Mouse (Mus musculus): ENCODE results near the gene Odf2l.

Odf2l gene

GRCm38 (mm10) chr3:145118254-145119001 is at the start of gene Odf2l:
TSS of gene Odf2l (plus strand) at chr3:145118588.
- peak; percentile 96 for ATAC-seq (ENCODE audit: low TSS enrichment)

GRCm38 (mm10) chr3:145068964-145069363 is 49.4 kb upstream of the Odf2l start:
- ATAC-seq (ENCODE audit: low TSS enrichment) = no peak

DNA sequence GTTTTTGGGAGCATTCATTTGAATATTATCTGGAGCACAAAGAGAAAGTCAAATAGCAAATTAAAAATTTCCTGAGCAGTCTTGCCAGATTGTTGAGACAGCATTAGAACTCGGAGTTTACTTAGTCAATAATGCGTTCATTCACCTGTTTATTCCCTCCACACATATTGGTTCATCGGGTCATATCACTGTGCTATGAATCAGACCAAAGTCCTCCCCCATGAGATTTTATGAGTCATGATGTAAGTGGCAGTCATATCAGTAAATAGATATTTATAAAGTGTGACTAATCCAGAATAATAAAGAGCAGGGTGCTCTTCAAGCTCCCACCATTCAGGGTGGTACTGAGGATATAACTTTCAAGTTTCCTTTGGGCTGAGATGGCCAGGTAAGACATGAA is 46.0 kb upstream of the Odf2l start:
- no peak for ATAC-seq (ENCODE audit: low TSS enrichment)

- no peak for ATAC-seq (ENCODE audit: low TSS enrichment)
These were observed 40.0 kb upstream of the Odf2l start for GRCm38 (mm10) chr3:145078405-145078804.

- no peak for ATAC-seq (ENCODE audit: low TSS enrichment)
These were observed 37.5 kb upstream of the Odf2l start for GRCm38 (mm10) chr3:145080904-145081303.

DNA sequence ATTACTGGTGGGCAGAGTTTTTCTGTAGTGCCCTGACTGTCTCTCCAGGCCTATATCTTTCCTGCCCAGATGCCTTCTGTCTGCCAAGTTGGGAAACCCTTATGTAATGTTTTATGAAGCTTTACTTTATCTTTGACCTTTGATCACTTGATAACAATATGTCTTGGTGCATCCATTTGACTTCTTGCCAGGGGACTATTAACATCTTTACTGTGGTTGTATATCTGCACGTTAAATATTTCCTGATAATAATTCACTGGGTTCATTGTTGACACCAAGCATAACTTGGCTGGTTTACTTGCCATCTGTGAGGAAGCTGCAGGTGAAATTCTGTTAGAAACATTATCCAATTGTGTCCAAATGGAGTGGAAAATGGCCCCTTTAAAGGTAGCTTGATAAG is 35.3 kb upstream of the Odf2l start:
- no peak for ATAC-seq (ENCODE audit: low TSS enrichment)

GRCm38 (mm10) chr3:145086180-145086579 is 32.2 kb upstream of the Odf2l start:
- no peak for ATAC-seq (ENCODE audit: low TSS enrichment)

- no peak for ATAC-seq (ENCODE audit: low TSS enrichment)
These were observed 30.4 kb upstream of the Odf2l start for GRCm38 (mm10) chr3:145087857-145088598.

DNA sequence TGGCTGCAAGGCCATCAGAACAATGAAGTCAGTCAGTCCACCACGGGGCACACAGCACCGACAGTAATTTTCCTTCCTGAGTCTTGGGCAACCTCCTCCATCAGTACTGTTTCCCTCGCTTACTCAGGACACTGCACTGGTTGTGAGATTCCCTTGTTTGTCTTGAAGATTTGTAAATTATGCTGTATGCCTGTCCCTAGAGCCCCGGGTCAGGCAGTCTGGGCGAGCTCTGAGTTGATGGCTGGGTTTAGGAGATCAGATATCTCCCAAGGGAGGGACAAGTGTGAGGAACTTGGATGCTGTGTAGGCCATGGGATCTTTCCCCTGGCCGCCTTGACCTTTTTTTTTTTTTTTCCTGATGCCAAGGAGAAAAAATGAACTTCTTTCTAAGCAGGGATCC is 19.1 kb upstream of the Odf2l start, which contains the start of gene Clca2:
Gene Clca2, minus strand, starts transcription at position 153 of the 400 bp plus-strand sequence.
- no peak for ATAC-seq (ENCODE audit: low TSS enrichment)

DNA sequence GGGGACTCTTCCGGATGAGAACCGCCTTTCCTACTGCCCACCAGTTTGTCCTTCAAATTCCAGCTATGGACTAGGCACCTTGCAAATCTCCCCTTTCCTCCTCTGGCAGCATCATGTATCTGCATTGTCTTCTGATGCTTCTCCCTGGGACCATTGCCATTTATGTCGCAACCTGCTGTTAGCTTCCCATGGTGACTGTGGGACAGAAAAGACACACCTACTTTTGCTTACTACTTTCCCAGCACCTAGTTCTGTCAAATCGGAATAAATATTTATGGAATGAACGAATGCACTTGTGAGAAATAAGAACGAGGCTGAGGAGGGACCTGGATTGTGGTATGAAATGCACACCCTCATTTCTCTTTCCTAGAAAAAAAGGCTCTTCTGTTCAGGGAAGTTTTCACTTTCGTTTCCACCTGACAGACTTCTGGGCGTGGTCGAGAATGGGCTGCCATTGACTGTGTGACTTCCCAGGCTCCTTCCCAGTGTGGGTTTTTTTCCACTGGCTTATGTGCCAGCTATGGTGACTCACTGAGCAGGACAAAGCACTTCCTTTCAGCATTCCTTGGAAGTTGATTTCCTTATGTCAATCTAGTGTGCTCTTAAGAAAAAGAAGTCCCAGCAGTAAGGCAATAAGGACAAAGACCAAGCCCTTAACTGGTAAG is 16.4 kb upstream of the Odf2l start:
- peak; percentile 90 for ATAC-seq (ENCODE audit: low TSS enrichment)

DNA sequence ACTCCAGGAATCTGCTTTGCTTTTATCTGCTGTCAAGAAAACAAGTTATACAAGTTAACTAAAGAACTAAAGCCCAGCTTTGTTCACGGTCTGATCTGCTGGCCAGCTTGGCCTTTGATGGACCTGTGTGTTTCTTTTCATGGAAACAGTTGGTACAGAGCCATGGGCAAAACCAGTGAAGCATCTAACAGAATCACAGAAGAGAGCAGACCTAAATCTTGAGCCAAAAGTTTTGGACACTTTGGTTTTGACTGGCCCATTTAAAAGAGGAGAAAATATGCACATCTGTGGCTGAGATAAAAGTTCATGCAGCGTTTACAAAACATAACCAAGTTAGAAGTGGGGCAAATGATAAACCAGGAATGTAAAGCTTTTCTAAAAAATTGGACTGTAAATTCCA is 15.1 kb upstream of the Odf2l start:
- ATAC-seq (ENCODE audit: low TSS enrichment) = no peak

DNA sequence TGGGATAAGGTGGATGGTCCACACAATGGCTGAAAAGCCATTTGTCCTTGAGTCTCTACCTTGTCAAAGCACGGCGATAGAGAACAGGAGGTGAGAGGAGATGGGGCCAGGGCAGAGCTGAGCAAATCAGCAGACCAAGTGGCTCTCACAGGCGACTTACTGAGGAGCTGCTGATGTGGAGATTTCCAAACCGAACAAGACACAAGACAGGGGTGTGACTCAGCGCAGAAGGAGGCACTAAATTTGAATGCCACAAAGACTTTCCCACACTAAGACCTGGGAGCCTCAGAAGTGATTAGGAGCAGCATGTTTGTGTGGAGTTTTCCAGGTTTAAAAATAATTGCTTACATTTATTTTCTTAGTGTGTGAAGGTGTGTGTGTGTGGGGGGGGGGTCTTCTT is 14.6 kb upstream of the Odf2l start:
- ATAC-seq (ENCODE audit: low TSS enrichment) = peak; percentile 81

GRCm38 (mm10) chr3:145105076-145105772 is 13.2 kb upstream of the Odf2l start:
- no peak for ATAC-seq (ENCODE audit: low TSS enrichment)

DNA sequence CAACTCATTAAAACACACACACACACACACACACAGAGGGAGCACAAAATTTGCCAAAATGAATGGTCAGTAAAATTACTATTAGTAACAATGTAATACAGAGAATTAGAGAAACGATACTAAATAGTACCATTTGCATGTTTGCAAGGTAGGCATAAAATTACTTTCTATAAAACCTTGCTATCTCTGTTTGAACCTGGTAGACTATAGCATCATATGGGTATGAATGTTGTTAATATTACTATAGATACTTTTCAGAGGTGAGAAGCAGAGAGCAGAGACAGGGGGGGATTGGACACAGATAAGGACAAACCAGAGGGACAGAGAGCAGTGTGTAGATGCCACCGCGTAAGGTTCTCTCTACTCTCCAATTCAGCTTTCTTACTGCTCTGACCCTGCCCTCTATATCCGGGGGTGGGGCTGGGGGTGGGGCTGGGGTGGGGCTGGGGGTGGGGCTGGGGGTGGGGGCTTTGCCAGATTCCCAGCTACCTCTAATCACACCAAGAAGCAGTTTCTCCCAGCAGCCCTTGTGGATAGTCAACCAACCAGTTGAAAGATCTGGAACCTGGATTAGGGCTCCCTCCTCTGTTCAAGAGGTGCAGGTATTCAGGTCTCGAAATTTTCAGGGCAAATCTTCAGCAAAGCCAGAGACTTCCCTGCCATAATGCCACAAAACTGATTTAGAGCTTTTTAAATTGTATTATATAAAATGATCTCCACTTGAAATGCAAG is 12.4 kb upstream of the Odf2l start:
- peak; percentile 48; the same call in 1 of the 2 replicates for ATAC-seq (ENCODE audit: low TSS enrichment)

GRCm38 (mm10) chr3:145115169-145115568 is 3.2 kb upstream of the Odf2l start:
- no peak for ATAC-seq (ENCODE audit: low TSS enrichment)

DNA sequence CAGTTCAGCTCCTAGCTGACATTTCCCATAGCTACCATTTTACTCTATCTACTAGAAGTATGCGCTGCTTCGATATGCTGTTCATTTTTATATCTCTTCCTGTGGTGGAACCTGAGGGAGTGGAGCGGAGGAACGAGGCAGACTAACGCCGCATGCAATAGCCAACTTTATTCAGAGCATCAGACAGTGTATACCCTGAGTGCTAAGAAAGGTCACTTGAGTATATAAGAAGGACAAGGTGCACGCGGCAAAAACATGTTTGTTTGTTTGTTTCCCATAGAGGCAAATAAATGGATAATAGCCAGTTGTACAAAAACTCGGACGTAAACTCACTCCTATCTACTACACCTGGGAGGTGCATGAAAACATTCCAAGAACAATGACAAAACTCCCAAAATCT is 751 bp upstream of the Odf2l start:
- no peak for ATAC-seq (ENCODE audit: low TSS enrichment)

GRCm38 (mm10) chr3:145119002-145119358 is 592 bp downstream of the Odf2l start:
- peak; percentile 14 for ATAC-seq (ENCODE audit: low TSS enrichment)

DNA sequence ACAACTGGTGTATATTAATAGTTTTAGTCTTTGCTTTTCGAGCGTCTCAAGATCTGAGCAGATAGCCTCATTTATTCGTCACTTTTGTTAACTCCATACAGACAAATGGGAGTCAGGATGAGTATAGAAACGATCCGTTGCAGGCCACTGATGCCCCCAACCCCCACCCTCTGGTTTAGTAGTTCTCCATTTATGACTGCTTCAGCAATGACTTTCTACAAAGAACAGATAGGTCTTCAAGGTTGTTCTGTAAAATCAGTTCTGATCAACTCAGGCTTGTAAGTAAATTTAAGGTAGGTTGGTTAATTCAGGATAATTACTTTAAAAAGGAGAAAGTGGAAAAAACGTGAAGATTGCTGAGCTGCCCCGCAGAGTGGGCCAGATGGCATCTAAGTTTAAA is 1.0 kb downstream of the Odf2l start:
- ATAC-seq (ENCODE audit: low TSS enrichment) = no peak

DNA sequence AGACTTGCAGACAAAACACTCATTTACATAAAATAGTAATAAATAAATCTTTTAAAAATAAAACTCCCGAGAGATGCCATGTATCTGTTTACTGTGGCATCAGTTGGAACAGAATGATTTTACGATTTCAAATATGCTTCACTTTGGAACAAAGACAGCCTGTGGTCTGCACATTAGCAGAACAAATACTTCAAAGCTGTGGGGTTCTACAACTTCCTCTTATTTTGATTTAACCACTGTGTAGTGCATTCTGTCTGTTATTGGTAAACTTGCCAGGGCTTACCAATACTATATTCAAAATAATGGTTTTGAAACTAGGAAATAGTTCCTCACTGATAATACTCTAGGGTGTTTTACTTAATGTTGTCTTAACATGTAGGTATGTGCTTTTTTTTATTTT is 8.2 kb downstream of the Odf2l start:
- ATAC-seq (ENCODE audit: low TSS enrichment) = no peak

DNA sequence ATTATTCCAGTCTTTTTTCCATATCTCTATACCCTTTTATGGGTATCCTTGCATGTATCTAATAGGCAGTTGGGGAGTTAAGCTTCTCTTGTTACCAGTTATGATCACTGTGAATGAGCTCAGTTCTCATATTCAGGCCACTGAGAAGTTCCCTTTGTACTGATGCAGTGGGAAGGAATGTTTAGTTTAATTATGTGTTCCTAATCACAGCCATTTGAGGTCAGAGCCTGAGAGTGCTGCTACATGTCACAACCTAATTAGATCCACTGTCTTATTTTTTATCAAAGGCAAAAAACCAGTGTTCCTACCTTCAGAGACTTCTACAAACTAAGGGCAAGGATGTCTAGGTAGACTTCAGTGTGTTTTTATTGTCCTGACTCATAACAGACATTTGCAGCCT is 11.0 kb downstream of the Odf2l start:
- no peak for ATAC-seq (ENCODE audit: low TSS enrichment)

DNA sequence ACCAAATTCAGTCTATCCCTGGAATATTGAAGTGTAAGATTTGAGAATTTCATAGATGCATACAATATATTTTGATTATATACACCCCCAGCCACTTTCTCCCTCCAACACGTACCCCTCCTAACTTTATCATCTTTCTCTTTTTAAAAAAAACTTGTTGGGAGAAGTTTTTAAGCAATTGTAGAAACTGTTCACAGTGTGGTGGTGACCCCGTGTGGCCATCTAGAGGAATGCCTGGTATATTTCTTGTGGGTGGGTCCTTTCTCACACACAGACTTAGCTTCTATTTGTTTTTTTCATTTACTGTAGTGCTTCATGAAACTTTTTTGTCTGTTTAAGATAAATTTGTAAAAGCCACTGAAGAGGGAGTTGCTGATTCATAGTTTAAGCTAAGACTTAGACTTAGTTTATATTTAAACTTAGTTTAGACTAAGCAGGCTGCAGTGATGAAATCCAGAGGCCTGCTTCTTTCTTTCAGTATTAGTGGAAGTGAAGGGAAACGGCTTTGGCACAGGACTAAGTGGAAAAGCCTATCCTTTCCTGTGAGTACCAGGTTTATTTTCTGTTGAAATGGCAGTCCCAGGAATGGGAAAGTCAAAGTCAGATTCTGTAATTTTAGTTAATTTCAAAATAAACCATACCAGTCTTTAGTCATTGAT is 13.0 kb downstream of the Odf2l start:
- peak; percentile 93 for ATAC-seq (ENCODE audit: low TSS enrichment)
